Mouse (Mus musculus) urinary bladder, adult 2 months (tissue): ENCODE data around the gene Ift122. TPM values are rescaled to one million over a fixed set of nuclear protein-coding genes. Genes with fewer than 3 reads are reported as not detected.

ENCODE experiments used
- DNase-seq: peaks from one replicate; pipeline ENCODE4 v3.0.0; 2022; ENCODE audit warnings: low spot score
- polyA plus RNA-seq: library from polyadenylated mRNA; depleted of rRNA; stranded (reverse); fragments of >200 nt; gene quantifications from 2 replicates; pipeline ENCODE4 v1.2.3, GENCODE M21; 2012

Ift122 gene
- polyA plus RNA-seq, 1 experiment: 12.8 TPM

GRCm38 (mm10) chr6:115959151-115959691 lies 106.0 kb downstream of the Ift122 start:
- peak; percentile 45 for DNase-seq

GRCm38 (mm10) chr6:115960322-115960721 lies 107.1 kb downstream of the Ift122 start:
- no peak for DNase-seq

DNA sequence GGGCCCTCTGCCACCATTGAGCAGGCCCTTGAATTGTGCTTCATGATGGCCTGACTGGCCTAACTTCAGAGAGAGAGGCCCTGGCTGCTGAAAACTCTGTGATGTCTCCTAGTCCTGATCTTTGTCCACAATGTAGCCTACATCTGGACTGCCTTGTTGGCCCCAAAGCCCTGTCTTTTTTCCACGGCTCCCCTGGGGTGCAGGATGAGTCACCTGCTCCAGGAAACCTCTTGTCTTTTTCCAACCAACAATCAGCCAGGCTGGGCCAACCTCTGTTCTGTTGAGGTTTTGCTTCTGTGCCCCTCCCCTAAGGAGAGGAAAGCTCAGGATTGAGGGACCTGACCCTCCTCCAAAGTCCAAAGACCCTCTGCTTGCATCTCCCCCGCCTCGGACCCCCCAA lies 108.5 kb downstream of the Ift122 start:
- no peak for DNase-seq

DNA sequence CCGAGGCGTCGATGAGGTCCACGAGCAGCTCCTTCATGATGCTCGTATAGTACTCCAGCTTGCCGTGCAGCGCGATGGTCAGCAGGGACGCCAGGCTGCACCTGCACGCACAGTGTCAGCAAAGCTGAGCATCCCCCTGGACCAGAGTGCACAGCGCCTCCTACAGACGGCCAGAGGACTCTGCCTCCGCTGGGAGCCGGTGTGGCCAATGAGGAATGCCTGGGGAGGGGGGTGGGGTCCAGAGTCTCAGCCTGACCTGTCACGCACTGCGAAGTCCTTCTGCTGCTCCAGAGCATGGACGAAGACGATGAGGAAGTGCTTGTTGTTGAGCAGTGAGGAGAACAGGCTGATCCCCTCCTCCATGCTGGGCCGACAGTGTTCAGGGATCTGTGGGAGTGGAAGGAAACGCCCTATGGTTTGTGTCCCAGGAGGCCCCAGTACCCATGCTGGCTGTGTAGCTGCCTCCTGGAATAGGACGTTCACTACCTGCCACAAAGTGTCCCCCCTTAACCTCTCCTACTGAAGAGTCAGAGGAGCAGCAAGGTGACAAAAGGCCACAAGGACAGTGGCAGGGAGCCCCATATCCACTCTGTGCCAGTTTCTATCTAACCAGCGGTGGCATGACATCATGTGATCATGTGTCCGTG lies 109.3 kb downstream of the Ift122 start:
- DNase-seq: no peak

DNA sequence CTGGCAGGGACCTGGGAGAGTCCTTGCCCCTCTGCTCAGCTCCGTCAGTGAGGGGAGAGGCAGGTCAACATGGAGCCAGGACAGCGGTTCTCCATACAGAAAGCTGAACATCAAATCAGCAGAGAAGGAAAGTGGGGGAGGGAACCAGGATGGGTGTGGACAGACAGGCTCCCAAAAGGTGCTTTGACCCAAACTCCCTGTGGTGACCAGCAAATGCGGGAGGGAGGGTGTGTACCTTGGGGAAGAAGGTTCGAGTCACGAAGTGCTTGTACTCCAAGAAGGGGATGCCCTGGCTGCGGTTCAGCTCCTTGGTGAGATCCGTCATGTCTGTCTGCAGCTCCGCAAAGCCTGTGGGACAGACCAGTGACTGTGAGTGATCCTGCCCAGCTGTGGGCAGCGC lies 110.4 kb downstream of the Ift122 start:
- no peak for DNase-seq

DNA sequence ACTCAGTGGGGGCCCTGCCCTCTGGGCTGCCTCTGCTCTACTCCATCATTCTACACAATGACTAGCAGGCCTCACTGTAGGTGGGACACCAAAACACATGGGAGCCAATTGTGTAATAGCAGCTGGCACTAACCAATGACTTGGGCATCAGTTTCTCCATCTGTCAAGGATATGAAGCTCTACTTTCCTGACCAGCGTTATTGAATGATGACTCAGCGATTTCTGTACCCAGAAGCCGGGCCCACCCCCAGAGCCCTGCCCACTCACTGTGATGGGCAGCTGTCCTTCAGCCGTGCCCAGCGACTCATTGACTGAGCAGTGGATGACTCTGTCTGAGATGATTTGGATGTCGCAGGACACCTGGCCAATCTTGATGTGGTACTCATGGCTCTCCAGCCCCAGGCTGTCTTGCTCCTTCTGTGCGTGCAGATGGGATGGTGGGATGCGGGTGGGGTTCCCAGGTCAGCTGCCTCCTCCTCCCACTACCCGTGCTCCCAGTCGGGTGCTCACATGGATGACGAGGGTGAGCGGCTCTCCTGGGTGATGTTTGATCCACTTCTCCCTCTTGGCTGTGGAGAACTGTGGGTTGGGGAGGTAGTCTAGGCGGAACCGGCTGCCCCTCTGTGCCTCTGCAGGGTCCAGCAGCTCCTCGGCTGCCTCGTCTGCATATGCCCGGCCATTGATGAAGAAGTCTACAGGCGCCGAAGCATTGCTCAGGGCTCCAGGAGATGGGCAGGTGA lies 113.1 kb downstream of the Ift122 start:
- DNase-seq: no peak

- no peak for DNase-seq
These were observed 114.1 kb downstream of the Ift122 start for GRCm38 (mm10) chr6:115967291-115967880.

GRCm38 (mm10) chr6:115968086-115968485 lies 114.8 kb downstream of the Ift122 start:
- DNase-seq: no peak

DNA sequence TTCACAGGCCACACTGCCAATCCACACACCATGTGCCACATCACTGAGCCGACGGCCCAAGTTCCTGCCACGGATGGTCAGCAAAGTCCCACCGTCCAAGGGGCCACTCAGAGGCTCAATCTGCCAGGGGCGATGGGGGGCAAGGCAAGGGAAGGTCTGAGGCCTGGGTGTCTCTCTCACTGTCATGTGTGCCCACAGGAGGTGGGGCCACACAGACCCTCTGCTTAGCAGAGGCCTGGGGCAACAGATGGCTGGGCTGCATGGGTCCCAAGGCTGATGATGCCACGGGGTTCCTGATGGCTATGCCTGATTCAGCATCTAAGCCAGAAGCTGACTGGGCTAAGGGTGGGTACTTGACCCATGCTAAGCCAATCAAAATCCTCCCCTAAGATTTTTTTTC lies 115.4 kb downstream of the Ift122 start:
- DNase-seq: no peak

DNA sequence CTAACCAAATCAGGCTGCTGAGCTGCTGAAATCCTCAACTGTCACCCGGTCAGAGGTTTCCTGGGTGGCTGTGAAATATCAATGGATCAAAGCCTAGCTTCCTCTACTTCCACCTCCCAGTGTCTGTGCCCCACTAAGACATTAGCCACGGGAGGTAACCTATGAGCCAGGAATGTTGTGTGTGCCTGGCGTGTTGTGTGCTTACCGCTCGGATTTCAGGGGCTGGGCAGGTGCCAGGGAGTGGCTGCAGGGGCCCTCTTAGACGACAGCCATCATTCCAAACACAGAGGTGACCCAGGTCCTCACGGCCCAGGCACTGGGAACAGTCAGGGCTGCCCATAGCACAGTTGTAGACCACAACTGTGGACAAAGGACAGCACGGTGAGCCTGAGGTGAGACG lies 115.8 kb downstream of the Ift122 start:
- DNase-seq: no peak

- no peak for DNase-seq
These were observed 116.7 kb downstream of the Ift122 start for GRCm38 (mm10) chr6:115969952-115970351.

DNA sequence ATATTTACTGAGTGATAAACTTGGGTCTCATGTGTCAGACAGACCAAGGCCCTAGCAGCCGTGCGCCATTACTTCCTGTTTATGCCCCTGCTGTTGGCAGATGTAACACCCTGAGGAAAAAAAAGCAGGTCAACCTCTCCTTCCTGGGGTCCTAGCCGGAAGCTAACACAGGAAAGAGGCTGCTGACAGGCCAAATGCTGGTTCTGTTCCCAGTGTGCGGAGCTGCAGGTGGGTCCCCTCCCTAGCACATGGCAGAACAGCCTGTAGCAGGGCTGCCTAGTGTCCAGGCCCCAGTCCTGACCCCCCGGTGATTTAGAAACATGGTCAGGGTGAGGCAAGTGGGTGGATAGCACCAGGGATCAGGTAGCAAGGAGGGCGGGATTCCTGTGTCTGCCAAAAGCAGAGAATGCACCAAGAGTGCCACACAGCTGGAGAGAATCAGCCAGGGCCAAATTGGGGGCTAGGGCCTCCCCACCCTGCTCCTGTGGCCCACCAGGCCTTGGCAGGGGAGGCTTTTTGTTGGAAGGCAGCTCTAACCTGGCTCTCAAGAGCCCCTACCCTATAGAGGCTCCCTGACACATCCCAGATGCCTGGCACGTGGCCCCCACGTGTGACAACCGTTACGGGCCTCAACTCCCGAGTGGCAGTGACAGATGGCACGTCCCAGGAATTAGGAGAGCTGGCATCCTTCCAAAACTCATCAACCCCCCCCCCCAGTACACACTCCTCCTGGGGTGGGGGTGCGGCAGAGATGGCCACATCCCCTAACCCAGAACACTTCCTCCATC lies 118.2 kb downstream of the Ift122 start:
- no peak for DNase-seq

GRCm38 (mm10) chr6:115972083-115972764 lies 119.0 kb downstream of the Ift122 start:
- no peak for DNase-seq

- no peak for DNase-seq
These were observed 120.0 kb downstream of the Ift122 start for GRCm38 (mm10) chr6:115973139-115973875.

- no peak for DNase-seq
These were observed 120.8 kb downstream of the Ift122 start for GRCm38 (mm10) chr6:115973881-115974662.

DNA sequence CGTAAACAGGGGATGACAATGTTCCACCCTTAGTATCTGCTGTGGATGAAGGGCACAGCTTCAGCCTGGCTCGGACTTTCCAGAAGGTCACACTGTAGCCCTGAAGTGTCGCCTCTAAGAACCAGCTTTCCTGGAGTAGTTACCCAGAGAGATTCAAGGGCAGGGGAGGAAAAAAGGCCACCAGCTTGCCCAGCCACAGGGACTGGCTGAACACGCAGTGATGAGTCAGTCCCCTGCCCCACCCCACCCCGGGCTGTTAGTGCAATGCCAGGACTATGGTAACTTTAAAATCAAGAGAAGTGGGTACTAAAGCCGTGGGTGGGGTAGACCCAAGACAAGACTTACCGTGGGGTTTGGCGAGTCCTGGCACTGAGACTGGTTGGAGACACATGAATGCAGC lies 122.3 kb downstream of the Ift122 start:
- no peak for DNase-seq
